Mouse (Mus musculus) spleen, postnatal 4 days (tissue): ENCODE data around the gene Gm10160.

Source experiments
- DNase-seq, 2 experiments: peaks; one replicate each; pipeline ENCODE4 v3.0.0; 2022; ENCODE audit warnings: low spot score in 2 of 2

Gene Gm10160

GRCm38 (mm10) chr7:81855694-81856093 is at the start of gene Gm10160:
Gm10160 (minus strand) TSS chr7:81855794.
- no peak for DNase-seq

GRCm38 (mm10) chr7:81904926-81905325 is 49.3 kb upstream of the Gm10160 start:
- no peak for DNase-seq

DNA sequence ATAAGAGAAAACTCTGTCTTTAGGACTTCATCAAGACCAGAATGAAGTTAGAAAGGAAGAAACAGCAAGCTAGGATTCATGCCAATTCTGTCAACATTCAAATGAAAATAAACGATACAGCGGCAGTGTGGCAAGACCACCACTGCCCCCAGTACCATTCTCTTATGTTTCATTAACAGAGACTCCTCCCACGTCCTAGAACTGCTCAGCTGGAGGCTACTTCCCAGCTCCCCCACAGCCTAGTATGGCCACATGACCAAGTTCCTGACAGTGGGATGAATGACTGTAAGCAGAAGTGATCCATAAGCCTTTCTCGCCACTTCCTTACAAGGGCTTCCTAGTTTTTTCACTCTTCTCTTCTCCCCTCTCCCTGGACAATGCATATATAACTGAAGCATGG is 48.5 kb upstream of the Gm10160 start:
- no peak for DNase-seq

DNA sequence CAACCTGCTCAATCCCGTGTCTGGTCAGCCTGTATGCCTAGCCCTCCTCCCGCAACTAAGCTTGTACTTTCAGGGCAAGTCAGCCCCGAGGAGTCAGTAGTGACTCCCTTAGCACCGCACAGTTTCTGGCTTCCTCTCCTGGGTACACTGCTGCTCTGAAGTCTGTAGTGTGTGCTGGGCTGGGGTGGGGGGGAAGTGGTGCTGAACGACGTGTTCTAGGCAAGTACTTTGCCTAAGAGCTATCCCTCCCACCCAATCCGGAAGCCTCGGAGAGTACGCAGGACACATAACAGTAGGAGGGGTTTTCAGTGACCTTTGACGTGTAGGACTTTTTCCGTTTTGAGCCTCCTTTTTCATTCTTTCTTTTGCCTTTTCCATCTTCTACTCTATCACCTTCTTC is 43.8 kb upstream of the Gm10160 start:
- DNase-seq: no peak

DNA sequence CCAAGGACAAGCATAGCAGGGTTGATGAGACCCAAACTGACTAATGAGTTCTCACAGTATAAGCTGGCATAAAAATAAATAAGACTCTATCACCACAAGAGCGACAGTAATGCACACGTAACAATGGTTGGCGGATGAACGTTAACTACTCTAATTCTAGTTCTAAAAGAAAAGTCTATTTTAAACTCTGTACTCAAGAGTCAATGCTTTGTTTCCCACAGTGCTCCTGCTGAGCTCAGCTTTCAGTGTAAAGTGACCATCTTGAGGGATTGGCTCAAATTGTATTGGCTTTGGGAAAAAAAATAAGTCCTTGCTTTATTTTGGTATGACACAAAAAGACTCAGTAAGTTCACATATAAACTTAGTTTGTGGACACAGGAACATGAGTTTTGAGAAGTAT is 29.5 kb upstream of the Gm10160 start:
- DNase-seq: no peak

- DNase-seq: no peak
Observed at GRCm38 (mm10) chr7:81881600-81881999, 26.0 kb upstream of the Gm10160 start.

GRCm38 (mm10) chr7:81880797-81881196 is 25.2 kb upstream of the Gm10160 start:
- no peak for DNase-seq

DNA sequence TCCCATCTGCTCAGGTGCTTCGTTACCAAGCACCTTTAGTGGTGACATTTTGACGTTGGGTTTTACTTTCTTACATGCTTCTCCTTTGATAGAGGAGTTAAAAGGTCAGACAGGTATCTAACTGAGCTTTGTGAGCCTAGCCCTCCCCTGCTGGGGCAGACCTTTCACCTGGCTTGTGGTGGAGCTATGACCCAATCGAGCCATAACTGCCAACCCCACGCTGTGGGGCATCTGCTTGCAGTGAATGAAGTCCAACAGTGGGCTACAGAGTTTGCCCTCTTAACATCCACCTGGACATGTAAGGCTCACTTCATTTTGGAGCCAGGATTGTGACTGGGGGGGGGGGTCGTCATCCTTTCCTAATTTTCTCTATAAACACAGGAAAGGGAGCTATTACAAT is 24.7 kb upstream of the Gm10160 start:
- no peak for DNase-seq

GRCm38 (mm10) chr7:81875372-81875771 is 19.8 kb upstream of the Gm10160 start:
- DNase-seq: no peak

DNA sequence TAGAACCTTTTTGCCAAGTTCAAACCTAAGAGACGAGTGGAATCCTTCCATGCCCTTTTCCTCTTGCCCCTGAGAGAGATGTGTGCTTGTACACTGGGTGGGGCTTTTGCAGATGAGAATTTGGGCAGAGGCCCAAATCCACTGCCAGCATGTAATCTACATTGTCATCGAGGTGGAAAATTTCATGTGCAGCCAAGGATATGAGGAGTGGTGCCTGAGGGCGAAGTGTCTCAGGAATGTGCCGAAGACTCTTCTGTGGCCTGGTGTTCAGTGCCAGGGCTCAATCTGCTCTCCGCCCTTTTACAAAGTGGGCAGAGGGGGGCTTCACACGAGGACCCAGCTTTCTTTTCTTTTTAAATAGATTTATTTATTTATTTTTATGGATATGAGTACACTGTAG is 19.0 kb upstream of the Gm10160 start:
- no peak for DNase-seq

DNA sequence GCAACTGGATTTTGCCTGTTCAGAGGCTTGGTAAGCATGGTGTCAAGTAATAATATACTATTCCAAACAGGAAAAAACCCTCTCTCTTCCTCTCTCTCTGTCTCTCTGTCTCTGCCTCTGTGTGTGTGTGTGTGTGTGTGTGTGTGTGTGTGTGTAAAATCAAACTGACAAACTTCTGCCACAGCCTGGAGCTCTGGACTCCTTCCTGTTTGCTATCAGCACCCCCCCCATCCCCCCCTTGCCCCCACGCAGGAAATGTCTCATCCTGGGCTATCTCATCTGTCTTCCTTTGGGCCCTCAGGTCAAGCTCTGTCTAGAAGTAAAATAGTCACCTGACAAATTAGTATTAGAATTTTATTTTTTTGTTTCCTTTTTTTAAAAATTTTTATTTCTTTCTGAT is 18.2 kb upstream of the Gm10160 start:
- no peak for DNase-seq

- no peak for DNase-seq
Observed at GRCm38 (mm10) chr7:81872493-81873013, 17.0 kb upstream of the Gm10160 start.

- peak; percentile 62 to 83 for DNase-seq
Observed at GRCm38 (mm10) chr7:81868158-81868557, 12.6 kb upstream of the Gm10160 start.

- DNase-seq: peak in 1 of 2 experiments; percentile 56
Observed at GRCm38 (mm10) chr7:81867231-81867930, 11.8 kb upstream of the Gm10160 start.

DNA sequence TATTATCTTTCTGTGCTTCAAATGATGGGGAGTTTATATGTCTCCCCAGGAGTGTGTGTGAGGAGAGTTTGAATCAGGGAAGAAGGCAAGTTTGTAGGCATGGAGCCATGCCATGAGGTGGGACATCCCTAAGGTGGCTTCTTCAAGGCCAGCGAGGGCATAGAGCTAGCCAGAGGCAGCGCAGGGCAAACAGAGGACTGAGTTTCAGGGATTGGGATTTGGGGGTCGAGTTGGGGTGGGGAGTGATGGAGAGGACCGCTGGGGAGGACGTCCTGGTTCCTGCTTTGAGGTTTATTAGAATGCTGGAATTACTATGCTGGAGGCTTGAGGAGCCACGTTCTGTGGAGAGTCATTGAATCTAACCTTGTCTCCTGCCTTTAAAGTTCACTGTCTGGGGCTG is 10.3 kb upstream of the Gm10160 start:
- DNase-seq: no peak

DNA sequence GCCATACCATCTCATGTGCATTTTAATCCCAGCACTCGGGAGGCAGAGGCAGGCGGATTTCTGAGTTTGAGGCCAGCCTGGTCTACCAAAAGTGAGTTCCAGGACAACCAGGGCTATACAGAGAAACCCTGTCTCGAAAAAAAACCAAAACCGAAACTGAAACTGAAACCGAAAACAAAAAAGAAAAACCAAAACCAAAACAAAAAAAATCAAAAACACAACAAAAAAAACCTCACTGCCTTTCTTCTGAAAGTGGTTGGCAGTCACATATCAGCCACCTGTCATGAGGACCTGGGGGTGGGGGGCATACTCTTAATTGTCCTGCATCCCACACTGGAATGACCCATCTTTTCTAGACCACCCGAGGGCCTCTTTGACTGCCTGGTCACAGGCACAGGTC is 9.0 kb upstream of the Gm10160 start:
- no peak for DNase-seq

DNA sequence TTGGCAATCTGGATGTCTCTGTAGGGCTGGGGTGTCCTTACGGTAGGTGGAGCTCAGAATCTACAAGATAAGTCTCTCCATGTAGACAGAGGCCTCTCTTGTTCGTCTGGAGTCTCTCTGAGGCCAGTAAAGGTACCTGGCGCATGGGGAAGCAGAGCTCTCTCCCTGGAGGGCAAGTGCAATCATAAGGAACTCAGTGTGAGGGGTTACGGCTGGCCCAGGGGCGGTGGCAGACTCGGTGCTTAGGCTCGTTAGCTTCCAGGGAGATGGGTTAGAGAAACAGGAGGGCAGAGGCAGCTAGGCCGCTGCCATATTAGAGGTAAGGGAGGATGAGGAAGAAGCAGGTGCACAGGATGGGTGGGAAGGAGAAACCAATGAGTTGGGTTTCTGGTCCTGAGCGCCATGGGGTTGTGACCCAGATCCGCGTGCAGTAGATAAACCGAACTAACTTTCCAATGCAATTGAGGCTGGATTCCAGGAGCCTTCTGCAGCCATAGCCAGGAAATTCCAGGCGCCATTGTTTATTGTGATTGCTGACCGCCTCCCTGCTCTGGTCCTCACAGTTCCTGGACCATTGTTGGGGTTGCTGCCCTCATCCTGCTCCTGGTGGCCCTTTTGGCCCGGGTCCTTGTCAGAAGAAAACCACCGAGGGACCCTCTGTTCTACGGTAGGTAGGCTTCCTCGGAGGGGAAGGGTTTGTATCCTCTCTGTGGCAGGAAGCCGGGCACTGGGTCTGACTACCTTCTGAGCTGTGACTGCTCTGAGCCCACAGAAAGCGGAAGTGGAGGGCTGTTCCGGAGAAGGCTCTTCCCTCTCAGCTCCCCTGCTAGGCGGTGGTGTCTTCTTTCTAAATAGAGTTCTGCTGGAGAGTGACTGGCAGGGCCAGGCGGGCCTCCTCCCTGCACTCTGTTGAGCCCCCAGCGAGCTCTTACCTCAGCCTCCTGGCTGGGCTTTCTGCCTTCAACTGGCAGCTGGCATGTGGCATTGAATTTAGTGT is 7.3 kb upstream of the Gm10160 start:
- DNase-seq: peak; percentile 69 to 81

GRCm38 (mm10) chr7:81861921-81862320 is 6.3 kb upstream of the Gm10160 start:
- DNase-seq: no peak

DNA sequence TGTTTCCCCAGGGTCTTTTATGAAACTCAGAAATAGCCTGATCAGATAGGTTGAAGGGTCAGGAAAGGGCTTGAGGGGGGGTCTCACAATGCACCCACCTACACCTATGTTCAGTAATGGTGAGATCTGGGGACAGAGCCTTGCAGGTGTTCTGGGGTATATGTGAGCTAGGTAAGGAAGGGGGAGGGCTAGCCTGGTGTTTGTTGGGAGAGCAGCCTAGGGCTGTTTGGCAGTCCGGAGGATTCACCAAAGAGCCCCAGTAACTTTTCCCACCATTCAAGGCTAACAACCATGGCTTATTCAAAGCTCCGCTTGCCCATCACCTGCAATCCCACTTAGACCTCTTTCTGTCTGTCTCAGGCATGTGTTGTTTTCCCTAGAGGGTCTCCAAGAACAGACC is 5.9 kb upstream of the Gm10160 start:
- DNase-seq: no peak

DNA sequence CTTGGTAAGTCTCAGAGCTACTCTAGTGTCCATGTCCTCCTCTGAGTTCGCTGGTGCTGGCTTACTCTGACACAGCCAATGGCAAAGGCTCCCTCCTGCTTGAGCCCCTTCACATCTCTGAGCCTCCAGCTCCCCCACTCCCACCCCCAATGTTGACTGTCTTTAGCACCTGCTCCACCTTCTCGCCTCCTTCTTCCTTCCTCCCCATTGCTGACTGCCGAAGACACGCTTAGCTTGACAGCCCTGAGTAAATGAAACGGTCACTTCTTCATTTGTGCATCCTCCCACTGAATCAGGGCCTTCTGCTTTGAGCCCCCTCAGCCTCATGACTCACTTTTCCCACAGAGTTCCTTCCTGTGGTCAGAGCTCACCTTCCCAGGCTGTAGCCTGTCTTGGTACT is 5.4 kb upstream of the Gm10160 start:
- peak in 1 of 2 experiments; percentile 37 for DNase-seq

GRCm38 (mm10) chr7:81860071-81860470 is 4.5 kb upstream of the Gm10160 start:
- peak in 1 of 2 experiments; percentile 47 for DNase-seq

- DNase-seq: peak; percentile 43 to 74
Observed at GRCm38 (mm10) chr7:81858968-81859721, 3.6 kb upstream of the Gm10160 start, which contains the start of gene Tm6sf1. Tm6sf1 (plus strand) TSS chr7:81859001.
